ENCODE assay signal across 11 mouse cellular contexts in genomic region chr2:152409781-152410180, GRCm38 (mm10). TPM values are rescaled to one million over a fixed set of nuclear protein-coding genes. Genes with fewer than 3 reads are reported as not detected.
A peak's percentile ranks its signal among the peaks of the same experiment; 100 is the strongest.
DNase-seq lines count a peak whose midpoint lies in the region; ATAC-seq and TF ChIP-seq lines count a peak whose summit lies in the region.
"Had no signal": no experiment of that assay in that cellular context is flagged by ENCODE, and none has a peak within 500 bp of the region (broad histone marks: within the 10 kb centered on the region; RNA-seq: fewer than 3 reads in every experiment).

No protein-coding gene starts in this region.

- H3K27me3 ChIP-seq in hindbrain, embryonic 11.5 days (ENCODE audit: control insufficient read depth, insufficient read depth, low read length): no peaks in the 10 kb centered on the region
- no peaks in the 10 kb centered on the region for H3K27me3 ChIP-seq in hindbrain, embryonic 16.5 days (replicated peaks; ENCODE audit: control insufficient read depth, insufficient read depth, low read length)
- no peaks in the 10 kb centered on the region for H3K27me3 ChIP-seq in E14TG2a.4 (ENCODE audit: insufficient read depth, low read length)
- no peaks in the 10 kb centered on the region for H3K27me3 ChIP-seq in limb, embryonic 12.5 days

- peak overlapping the region; percentile 95 for H3K27ac ChIP-seq in hindbrain, embryonic 11.5 days (ENCODE audit: low read depth, low read length)
- no peak overlapping the region for H3K27ac ChIP-seq in hindbrain, embryonic 16.5 days (ENCODE audit: low read depth, low read length)
- peak overlapping the region; percentile 22; the same call in 1 of the 2 replicates for H3K27ac ChIP-seq in ES-E14 (ENCODE audit: insufficient read depth, low read depth, low read length, poor library complexity, severe bottlenecking)
- H3K27ac ChIP-seq in limb, embryonic 12.5 days: peak overlapping the region; percentile 99

- no peak overlapping the region for H3K4me2 ChIP-seq in hindbrain, embryonic 11.5 days (replicated peaks; ENCODE audit: low read depth, low read length)
- H3K4me2 ChIP-seq in hindbrain, embryonic 16.5 days (ENCODE audit: low read length): no peak overlapping the region
- H3K4me2 ChIP-seq in limb, embryonic 12.5 days: no peak overlapping the region

- 80% methylated on average over 6 of the region's 6 CpGs for WGBS in hindbrain, embryonic 11.5 days
- WGBS in hindbrain, embryonic 16.5 days: 82% methylated on average over 6 of the region's 6 CpGs
- WGBS in limb, embryonic 12.5 days: 80% methylated on average over 6 of the region's 6 CpGs

- no peaks in the 10 kb centered on the region for H3K36me3 ChIP-seq in hindbrain, embryonic 11.5 days (ENCODE audit: control insufficient read depth, insufficient read depth, low read length)
- H3K36me3 ChIP-seq in hindbrain, embryonic 16.5 days (ENCODE audit: control insufficient read depth, insufficient read depth, low read length): no peaks in the 10 kb centered on the region
- peaks cover 13% of the 10 kb centered on the region for H3K36me3 ChIP-seq in E14TG2a.4 (ENCODE audit: insufficient read depth, low read length)
- peaks cover 3% of the 10 kb centered on the region; the same call in 1 of the 2 replicates for H3K36me3 ChIP-seq in ES-E14 (ENCODE audit: control insufficient read depth, insufficient read depth, low read length, poor library complexity, severe bottlenecking)
- no peaks in the 10 kb centered on the region for H3K36me3 ChIP-seq in limb, embryonic 12.5 days

- no peak for TF ChIP-seq CTCF in E14TG2a.4 (conservative IDR thresholded peaks at IDR 0.05; ENCODE audit: low read length)

- DNase-seq in hindbrain, embryonic 11.5 days (ENCODE audit: low spot score): no peak
- DNase-seq in ES-E14 (ENCODE audit: low read depth, low spot score): no peak
- DNase-seq in urinary bladder, adult 2 months (ENCODE audit: low spot score): no peak
- DNase-seq in urinary bladder, postnatal 14 days (ENCODE audit: low spot score): no peak
- DNase-seq: adrenal gland, postnatal 36 days had no signal

- H3K4me3 ChIP-seq in hindbrain, embryonic 11.5 days (ENCODE audit: low read depth, low read length): no peak overlapping the region
- no peak overlapping the region for H3K4me3 ChIP-seq in hindbrain, embryonic 16.5 days (ENCODE audit: low read length)
- peak overlapping the region; percentile 92 for H3K4me3 ChIP-seq in E14TG2a.4 (replicated peaks; ENCODE audit: low read length)
- H3K4me3 ChIP-seq in ES-E14 (ENCODE audit: insufficient read depth in 1 of 2, low read depth in 1 of 2, low read length in 2 of 2, poor library complexity in 1 of 2, severe bottlenecking in 1 of 2): no peak overlapping the region
- no peak overlapping the region for H3K4me3 ChIP-seq in limb, embryonic 12.5 days (replicated peaks)

- ATAC-seq in hindbrain, embryonic 11.5 days (ENCODE audit: low FRiP score): no peak
- ATAC-seq in hindbrain, embryonic 16.5 days: no peak
- ATAC-seq in limb, embryonic 12.5 days (ENCODE audit: insufficient number of reproducible peaks, insufficient read depth, low FRiP score, low TSS enrichment, low read depth): no peak

- H3K4me1 ChIP-seq in hindbrain, embryonic 11.5 days (replicated peaks; ENCODE audit: control insufficient read depth, insufficient read depth, low read length): peaks cover 16% of the 10 kb centered on the region
- peaks cover 36% of the 10 kb centered on the region for H3K4me1 ChIP-seq in hindbrain, embryonic 16.5 days (ENCODE audit: control insufficient read depth, insufficient read depth, low read depth, low read length)
- peaks cover 60% of the 10 kb centered on the region for H3K4me1 ChIP-seq in E14TG2a.4 (replicated peaks; ENCODE audit: low read depth, low read length)
- H3K4me1 ChIP-seq in ES-E14 (ENCODE audit: control insufficient read depth in 2 of 2, insufficient read depth in 2 of 2, low read length in 2 of 2, poor library complexity in 1 of 2): peaks cover 2 to 18% of the 10 kb centered on the region in 2 experiments; a peak in 2 of 4 replicates
- peaks cover 48% of the 10 kb centered on the region for H3K4me1 ChIP-seq in limb, embryonic 12.5 days (replicated peaks)

- in situ Hi-C loops in ES-E14 (cut with MboI; ENCODE audit: low sequenced_read_pairs in 2 of 2, unreplicated experiment in 2 of 2): no loop called here

- H3K9me3 ChIP-seq in hindbrain, embryonic 11.5 days (ENCODE audit: control insufficient read depth, low read length): no peaks in the 10 kb centered on the region
- no peaks in the 10 kb centered on the region for H3K9me3 ChIP-seq in hindbrain, embryonic 16.5 days (ENCODE audit: control insufficient read depth, low read length)
- no peaks in the 10 kb centered on the region for H3K9me3 ChIP-seq in E14TG2a.4 (ENCODE audit: low read length)
- no peaks in the 10 kb centered on the region for H3K9me3 ChIP-seq in ES-E14 (ENCODE audit: control insufficient read depth, insufficient read depth, low read depth, low read length)
- no peaks in the 10 kb centered on the region for H3K9me3 ChIP-seq in limb, embryonic 12.5 days

- no peak overlapping the region for H3K9ac ChIP-seq in hindbrain, embryonic 11.5 days (ENCODE audit: low read depth, low read length)
- H3K9ac ChIP-seq in hindbrain, embryonic 16.5 days (ENCODE audit: low read depth, low read length): no peak overlapping the region
- H3K9ac ChIP-seq in ES-E14 (ENCODE audit: insufficient read depth, low read depth, low read length, poor library complexity, severe bottlenecking): no peak overlapping the region
- no peak overlapping the region for H3K9ac ChIP-seq in limb, embryonic 12.5 days (replicated peaks)

TF ChIP-seq in ES-E14, 5 proteins besides CTCF, POLR2A, EP300 and RAD21:
- TF ChIP-seq HCFC1 (IDR thresholded peaks at IDR 0.05; ENCODE audit: borderline replicate concordance, insufficient read depth, low read length) (no peak), ZC3H11A (IDR thresholded peaks at IDR 0.05; ENCODE audit: borderline replicate concordance, low read depth, low read length) (no peak), MAFK (IDR thresholded peaks at IDR 0.05; ENCODE audit: insufficient read depth, low read depth, low read length) (no peak), ZNF384 (IDR thresholded peaks at IDR 0.05; ENCODE audit: low read depth, low read length) (no peak)
TF ChIP-seq in ES-E14: peak in this region for 0.

RNA-seq across cellular contexts. Expression of gene Zcchc3, which starts 5.0 kb away (rescaled TPM):
- polyA plus RNA-seq in hindbrain, embryonic 11.5 days (2014; fragmentation: Nextera tagmentation; extraction: Ambion mirVana): 42.9 and 45.9 TPM in 2 replicates
- polyA plus RNA-seq in hindbrain, embryonic 16.5 days (2015; fragmentation: Nextera tagmentation; extraction: Ambion mirVana): 12.5 and 13.8 TPM in 2 replicates
- 21.4 and 22.9 TPM in 2 replicates for total RNA-seq in ES-E14 (2012; rRNA removed)
- polyA plus RNA-seq in limb, embryonic 12.5 days (2016; fragmentation: Nextera tagmentation; extraction: Ambion mirVana): 74.1 and 76.6 TPM in 2 replicates
- 8.7 and 9.7 TPM in 2 replicates for polyA plus RNA-seq in urinary bladder, adult 2 months (2012; rRNA removed)

RNA-seq across cellular contexts. Expression of gene 6820408C15Rik, which starts 5.6 kb away (rescaled TPM):
- polyA plus RNA-seq in hindbrain, embryonic 11.5 days (2014; fragmentation: Nextera tagmentation; extraction: Ambion mirVana): 2.9 and 3.8 TPM in 2 replicates
- polyA plus RNA-seq in hindbrain, embryonic 16.5 days (2015; fragmentation: Nextera tagmentation; extraction: Ambion mirVana): 3.1 and 4.1 TPM in 2 replicates
- total RNA-seq in ES-E14 (2012; rRNA removed): 0.18 and 0.58 TPM in 2 replicates
- polyA plus RNA-seq in limb, embryonic 12.5 days (2016; fragmentation: Nextera tagmentation; extraction: Ambion mirVana): 0.24 and 0.59 TPM in 2 replicates
- 0.40 and 0.45 TPM in 2 replicates for polyA plus RNA-seq in urinary bladder, adult 2 months (2012; rRNA removed)
- polyA plus RNA-seq: large intestine, adult 2 months; small intestine, adult 2 months had no signal

RNA-seq across cellular contexts. Expression of gene Sox12, which starts 11.9 kb away (rescaled TPM):
- polyA plus RNA-seq in hindbrain, embryonic 11.5 days (2014; fragmentation: Nextera tagmentation; extraction: Ambion mirVana): 18.6 and 20.7 TPM in 2 replicates
- polyA plus RNA-seq in hindbrain, embryonic 16.5 days (2015; fragmentation: Nextera tagmentation; extraction: Ambion mirVana): 10.5 and 11.8 TPM in 2 replicates
- total RNA-seq in ES-E14 (2012; rRNA removed): 7.4 and 9.1 TPM in 2 replicates
- polyA plus RNA-seq in limb, embryonic 12.5 days (2016; fragmentation: Nextera tagmentation; extraction: Ambion mirVana): 15.6 and 16.8 TPM in 2 replicates
- 8.6 and 12.6 TPM in 2 replicates for polyA plus RNA-seq in urinary bladder, adult 2 months (2012; rRNA removed)

RNA-seq across cellular contexts. Expression of gene Nrsn2, which starts 33.3 kb away (rescaled TPM):
- 8.2 and 8.5 TPM in 2 replicates for polyA plus RNA-seq in hindbrain, embryonic 11.5 days (2014; fragmentation: Nextera tagmentation; extraction: Ambion mirVana)
- polyA plus RNA-seq in hindbrain, embryonic 16.5 days (2015; fragmentation: Nextera tagmentation; extraction: Ambion mirVana): 72.0 and 74.0 TPM in 2 replicates
- 2.1 and 3.3 TPM in 2 replicates for total RNA-seq in ES-E14 (2012; rRNA removed)
- polyA plus RNA-seq in limb, embryonic 12.5 days (2016; fragmentation: Nextera tagmentation; extraction: Ambion mirVana): 2.2 and 3.0 TPM in 2 replicates
- not detected in 2 replicates for polyA plus RNA-seq in urinary bladder, adult 2 months (2012; rRNA removed)

RNA-seq across cellular contexts. Expression of gene Defb23, which starts 54.6 kb away (rescaled TPM):
- polyA plus RNA-seq in hindbrain, embryonic 11.5 days (2014; fragmentation: Nextera tagmentation; extraction: Ambion mirVana): not detected in 2 replicates
- polyA plus RNA-seq in hindbrain, embryonic 16.5 days (2015; fragmentation: Nextera tagmentation; extraction: Ambion mirVana): not detected in 2 replicates
- total RNA-seq in ES-E14 (2012; rRNA removed): not detected in 2 replicates
- polyA plus RNA-seq in limb, embryonic 12.5 days (2016; fragmentation: Nextera tagmentation; extraction: Ambion mirVana): not detected in 2 replicates
- not detected in 2 replicates for polyA plus RNA-seq in urinary bladder, adult 2 months (2012; rRNA removed)
- total RNA-seq: adrenal gland, postnatal 36 days; left cerebral cortex, postnatal 36 days had no signal
- polyA plus RNA-seq: large intestine, adult 2 months; small intestine, adult 2 months had no signal
